Mouse (Mus musculus) C2C12 (cell line): Measurements from ENCODE around the gene Bicc1. TPM values are rescaled to one million over a fixed set of nuclear protein-coding genes. Genes with fewer than 3 reads are reported as not detected.

ENCODE experiments used
- H3K27me3 ChIP-seq: one replicate; pipeline ENCODE4 v1.6.1; 2011; ENCODE audit not compliant: control insufficient read depth, insufficient read depth, insufficient read length
- H3K36me3 ChIP-seq: one replicate; pipeline ENCODE4 v1.6.1; 2011; ENCODE audit not compliant: control insufficient read depth, insufficient read depth
- H3K4me3 ChIP-seq: one replicate; pipeline ENCODE4 v1.5.1; 2011; ENCODE audit warnings: mild to moderate bottlenecking, control low read depth; ENCODE audit not compliant: poor library complexity, insufficient read depth, severe bottlenecking
- H3K79me2 ChIP-seq: one replicate; pipeline ENCODE4 v1.6.1; 2011; ENCODE audit not compliant: control insufficient read depth, insufficient read depth
- H3K79me3 ChIP-seq: one replicate; pipeline ENCODE4 v1.6.1; 2011; ENCODE audit warnings: low read depth, control low read depth
- H3ac ChIP-seq: one replicate; pipeline ENCODE3; 2011; ENCODE audit warnings: low read depth; ENCODE audit not compliant: control insufficient read depth, insufficient read length
- CEBPB ChIP-seq: IDR thresholded peaks from one replicate; pipeline ENCODE4 v1.6.1; 2011; ENCODE audit warnings: low read depth, mild to moderate bottlenecking, control low read depth, moderate library complexity
- CTCF ChIP-seq: IDR thresholded peaks from one replicate; pipeline ENCODE4 v1.5.1; 2011; ENCODE audit not compliant: control insufficient read depth, insufficient read depth, insufficient read length
- FOSL1 ChIP-seq: IDR thresholded peaks from one replicate; pipeline ENCODE4 v1.8.0; 2011; ENCODE audit warnings: mild to moderate bottlenecking, low read length; ENCODE audit not compliant: poor library complexity, insufficient read depth, severe bottlenecking
- MAX ChIP-seq: IDR thresholded peaks from one replicate; pipeline ENCODE4 v1.6.1; 2011; ENCODE audit warnings: mild to moderate bottlenecking, control low read depth
- MYOD1 ChIP-seq: IDR thresholded peaks from one replicate; pipeline ENCODE4 v1.6.1; 2011; ENCODE audit warnings: low read depth; ENCODE audit not compliant: control insufficient read depth, insufficient read length
- MYOG ChIP-seq: IDR thresholded peaks from one replicate; pipeline ENCODE4 v1.6.1; 2011; ENCODE audit not compliant: control insufficient read depth, insufficient read length; ENCODE audit errors: extremely low read depth
- USF1 ChIP-seq: IDR thresholded peaks from one replicate; pipeline ENCODE4 v1.6.1; 2011; ENCODE audit warnings: low read depth, mild to moderate bottlenecking, control low read depth, moderate library complexity
- polyA plus RNA-seq: library from polyadenylated mRNA; unstranded; fragments of >200 nt; fragmentation: generic; extraction: Trizol; gene quantifications from one replicate; pipeline ENCODE4 v1.2.1, GENCODE M21; 2012; ENCODE audit warnings: missing spikeins

The Bicc1 gene
- polyA plus RNA-seq, 1 experiment: 4.0 TPM

DNA sequence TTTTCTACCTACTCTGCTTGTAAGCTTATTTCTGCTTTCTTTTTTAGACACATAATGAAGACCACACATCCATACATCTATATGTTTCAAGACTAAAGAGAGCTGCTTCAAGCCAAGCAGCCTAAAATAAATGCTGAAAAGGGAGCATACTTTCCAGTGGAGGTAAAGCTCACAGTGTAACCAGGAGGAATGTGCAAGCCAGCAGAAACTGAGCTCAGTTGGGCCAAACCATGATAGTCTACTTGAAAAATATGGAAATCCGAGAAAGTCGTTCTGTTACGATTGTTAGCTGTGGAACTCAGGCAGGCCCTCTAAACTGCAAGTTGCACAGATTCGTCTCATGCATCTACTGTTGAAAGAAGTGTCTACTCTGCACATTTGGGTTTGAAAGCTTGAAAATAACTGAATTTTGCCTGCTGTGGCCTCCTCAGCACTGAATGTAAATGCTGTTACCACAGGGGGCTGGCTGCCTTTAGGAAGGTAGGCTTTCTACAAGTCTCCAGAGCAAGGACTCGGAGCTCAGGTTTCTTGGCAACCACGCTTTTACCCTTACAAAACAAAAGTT is 19.1 kb downstream of the Bicc1 start:
- no peaks in the 10 kb centered on the region for H3K27me3 ChIP-seq

DNA sequence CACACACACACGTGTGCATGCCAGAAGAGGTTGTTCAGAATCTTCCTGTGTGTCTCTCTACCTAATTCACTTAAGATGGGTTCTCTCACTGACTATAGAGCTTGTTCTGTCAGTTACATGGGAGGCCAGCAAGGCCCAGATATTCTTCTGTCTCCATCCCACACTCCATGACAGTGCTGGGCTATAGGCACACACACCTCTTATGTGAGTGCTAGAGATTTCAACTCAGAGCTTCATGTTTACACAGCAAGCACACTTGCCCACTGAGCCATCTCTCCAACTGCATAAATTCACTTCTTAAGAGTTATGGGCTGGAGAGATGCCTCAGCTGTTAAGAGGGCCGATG is 20.7 kb downstream of the Bicc1 start:
- H3K79me3 ChIP-seq: no peaks in the 10 kb centered on the region
- no peaks in the 10 kb centered on the region for H3K36me3 ChIP-seq
- no peak overlapping the region for H3K4me3 ChIP-seq
- H3K27me3 ChIP-seq: no peaks in the 10 kb centered on the region
- H3ac ChIP-seq: no peak overlapping the region
- no peaks in the 10 kb centered on the region for H3K79me2 ChIP-seq
- no peak for TF ChIP-seq USF1
- TF ChIP-seq CEBPB: no peak
- no peak for TF ChIP-seq MYOG
- TF ChIP-seq MAX: no peak
- TF ChIP-seq MYOD1: no peak
- no peak for TF ChIP-seq FOSL1

More for the DNA sequence above, 19.1 kb downstream of the Bicc1 start:
- TF ChIP-seq MAX: no peak
- TF ChIP-seq CTCF: no peak
- no peak for TF ChIP-seq MYOD1
- TF ChIP-seq USF1: no peak
- TF ChIP-seq CEBPB: no peak
- TF ChIP-seq FOSL1: no peak
- no peak for TF ChIP-seq MYOG
- H3K79me3 ChIP-seq: no peaks in the 10 kb centered on the region
- no peak overlapping the region for H3K4me3 ChIP-seq
- H3K79me2 ChIP-seq: no peaks in the 10 kb centered on the region
- H3ac ChIP-seq: no peak overlapping the region
- no peaks in the 10 kb centered on the region for H3K36me3 ChIP-seq

GRCm38 (mm10) chr10:71138132-71138851 is 21.2 kb downstream of the Bicc1 start:
- Histone ChIP-seq H3ac (no peak overlapping the region), H3K4me3 (no peak overlapping the region), H3K36me3 (no peaks in the 10 kb centered on the region), H3K79me2 (no peaks in the 10 kb centered on the region), H3K79me3 (no peaks in the 10 kb centered on the region), H3K27me3 (no peaks in the 10 kb centered on the region)
- TF ChIP-seq MYOG (no peak), USF1 (no peak), MYOD1 (no peak), FOSL1 (no peak), CEBPB (no peak), CTCF (no peak), MAX (no peak)

- no peaks in the 10 kb centered on the region for H3K79me2 ChIP-seq
- H3K4me3 ChIP-seq: no peak overlapping the region
- TF ChIP-seq CTCF (no peak), CEBPB (no peak), MYOD1 (no peak), FOSL1 (no peak), MYOG (no peak), USF1 (no peak), MAX (no peak)
- no peaks in the 10 kb centered on the region for H3K79me3 ChIP-seq
- no peaks in the 10 kb centered on the region for H3K27me3 ChIP-seq
- H3ac ChIP-seq: no peak overlapping the region
- H3K36me3 ChIP-seq: no peaks in the 10 kb centered on the region
Observed at GRCm38 (mm10) chr10:71137606-71138005, 21.9 kb downstream of the Bicc1 start.

DNA sequence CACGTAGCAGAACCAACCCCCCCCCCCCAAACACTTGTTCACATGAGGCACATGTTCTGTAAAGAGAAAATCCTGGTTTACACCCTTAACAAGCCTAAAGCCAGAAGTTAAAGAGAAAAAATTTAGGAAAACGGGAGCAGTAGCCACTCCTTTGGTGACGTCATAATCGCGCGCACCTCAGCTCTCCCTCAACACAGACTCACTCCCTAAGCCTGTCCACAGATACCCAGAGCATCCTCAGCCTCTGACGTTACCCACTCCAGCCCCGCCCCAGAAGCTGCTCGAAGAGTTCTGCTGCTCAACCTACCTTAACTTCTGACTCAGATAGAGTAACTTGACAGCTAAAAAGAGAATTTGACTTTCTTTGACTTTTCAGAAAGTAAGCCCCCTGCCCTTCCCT is 28.2 kb downstream of the Bicc1 start:
- Histone ChIP-seq H3K79me3 (no peaks in the 10 kb centered on the region), H3K4me3 (no peak overlapping the region), H3K27me3 (no peaks in the 10 kb centered on the region), H3ac (no peak overlapping the region), H3K79me2 (no peaks in the 10 kb centered on the region), H3K36me3 (no peaks in the 10 kb centered on the region)
- no peak for TF ChIP-seq MYOD1
- no peak for TF ChIP-seq MYOG
- TF ChIP-seq MAX: no peak
- no peak for TF ChIP-seq CTCF
- no peak for TF ChIP-seq FOSL1
- no peak for TF ChIP-seq CEBPB
- no peak for TF ChIP-seq USF1
